Mouse (Mus musculus): ENCODE results near the gene Galr3. TPM values are rescaled to one million over a fixed set of nuclear protein-coding genes. Genes with fewer than 3 reads are reported as not detected.

The Galr3 gene
- polyA plus RNA-seq, 2 experiments = 0.39 TPM; not detected in 1

DNA sequence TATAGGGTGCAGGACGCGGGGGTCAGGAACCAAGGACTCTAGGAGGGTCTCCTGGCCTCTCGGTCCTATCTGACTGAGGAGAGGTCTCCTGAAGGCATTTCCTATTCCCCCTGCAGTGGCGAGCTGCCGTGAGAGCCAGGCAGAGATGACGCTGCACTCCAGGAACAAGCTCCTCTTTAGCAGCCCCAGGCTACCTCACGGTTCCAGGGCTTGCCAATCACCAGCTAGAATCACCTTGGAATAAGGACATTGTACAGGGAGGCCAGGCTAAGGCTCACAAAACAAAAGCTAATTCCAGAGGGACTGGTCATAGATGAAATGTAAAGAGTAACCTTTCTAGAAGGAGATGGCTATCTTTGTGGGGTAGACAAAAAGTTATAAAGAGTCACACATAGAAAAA lies 14.9 kb downstream of the Galr3 start:
- H3K4me3 ChIP-seq (replicated peaks; ENCODE audit: low read length) = no peak overlapping the region
- H3K4me1 ChIP-seq (ENCODE audit: control insufficient read depth, insufficient read depth, low read length) = 0 out of 2 replicates have a peak, but pooled peaks cover under 1% of the 10 kb centered on the region
- 92% methylated on average over 7 of the region's 7 CpGs for WGBS
- no peak overlapping the region for H3K4me2 ChIP-seq (replicated peaks; ENCODE audit: low read depth, low read length, severe bottlenecking)
- H3K27me3 ChIP-seq (ENCODE audit: control insufficient read depth, insufficient read depth, low read length) = no peaks in the 10 kb centered on the region
- DNase-seq (ENCODE audit: low spot score) = no peak
- no peak overlapping the region for H3K27ac ChIP-seq (replicated peaks; ENCODE audit: low read depth, low read length)
- H3K9ac ChIP-seq (ENCODE audit: low read depth, low read length, severe bottlenecking) = no peak overlapping the region
- H3K36me3 ChIP-seq (ENCODE audit: control insufficient read depth, insufficient read depth, low read length) = peaks cover 87% of the 10 kb centered on the region
- no peaks in the 10 kb centered on the region for H3K9me3 ChIP-seq (ENCODE audit: control insufficient read depth, low read length)
- no peak for ATAC-seq (ENCODE audit: low FRiP score, low read depth)
- TF ChIP-seq POLR2A (IDR thresholded peaks at IDR 0.05; ENCODE audit: borderline replicate concordance, extremely low read depth, insufficient read depth, insufficient read length) = no peak

DNA sequence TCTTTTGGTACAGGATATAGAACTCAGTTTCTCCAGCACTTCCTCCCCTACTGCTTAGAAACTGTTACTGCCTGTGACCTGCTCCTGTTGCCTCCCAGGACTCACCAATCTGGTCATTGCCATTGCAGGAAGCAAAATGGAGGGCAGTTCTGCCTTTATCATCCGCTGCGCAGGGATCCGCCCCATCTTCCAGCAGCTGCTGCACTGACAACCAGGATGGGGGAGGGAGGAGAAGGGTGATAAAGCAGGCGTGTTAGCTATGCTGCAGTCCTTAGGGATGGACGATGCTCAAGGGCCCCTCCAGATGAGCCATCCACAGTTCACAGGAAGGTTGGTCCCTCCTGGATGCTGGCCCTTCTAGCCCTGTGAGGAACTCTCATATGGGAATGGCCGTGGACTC lies 16.2 kb downstream of the Galr3 start:
- WGBS = 89% methylated on average over 6 of the region's 6 CpGs
- Histone ChIP-seq H3K4me2 (replicated peaks; ENCODE audit: low read depth, low read length, severe bottlenecking) (no peak overlapping the region), H3K4me1 (ENCODE audit: control insufficient read depth, insufficient read depth, low read length) (peaks cover 6% of the 10 kb centered on the region; the same call in 1 of the 2 replicates), H3K9me3 (ENCODE audit: control insufficient read depth, low read length) (no peaks in the 10 kb centered on the region), H3K9ac (ENCODE audit: low read depth, low read length, severe bottlenecking) (no peak overlapping the region), H3K4me3 (replicated peaks; ENCODE audit: low read length) (no peak overlapping the region), H3K36me3 (ENCODE audit: control insufficient read depth, insufficient read depth, low read length) (peaks cover 80% of the 10 kb centered on the region), H3K27ac (replicated peaks; ENCODE audit: low read depth, low read length) (no peak overlapping the region), H3K27me3 (ENCODE audit: control insufficient read depth, insufficient read depth, low read length) (no peaks in the 10 kb centered on the region)
- DNase-seq (ENCODE audit: low spot score) (no peak), ATAC-seq (ENCODE audit: low FRiP score, low read depth) (no peak)
- no peak for TF ChIP-seq POLR2A (IDR thresholded peaks at IDR 0.05; ENCODE audit: borderline replicate concordance, extremely low read depth, insufficient read depth, insufficient read length)

DNA sequence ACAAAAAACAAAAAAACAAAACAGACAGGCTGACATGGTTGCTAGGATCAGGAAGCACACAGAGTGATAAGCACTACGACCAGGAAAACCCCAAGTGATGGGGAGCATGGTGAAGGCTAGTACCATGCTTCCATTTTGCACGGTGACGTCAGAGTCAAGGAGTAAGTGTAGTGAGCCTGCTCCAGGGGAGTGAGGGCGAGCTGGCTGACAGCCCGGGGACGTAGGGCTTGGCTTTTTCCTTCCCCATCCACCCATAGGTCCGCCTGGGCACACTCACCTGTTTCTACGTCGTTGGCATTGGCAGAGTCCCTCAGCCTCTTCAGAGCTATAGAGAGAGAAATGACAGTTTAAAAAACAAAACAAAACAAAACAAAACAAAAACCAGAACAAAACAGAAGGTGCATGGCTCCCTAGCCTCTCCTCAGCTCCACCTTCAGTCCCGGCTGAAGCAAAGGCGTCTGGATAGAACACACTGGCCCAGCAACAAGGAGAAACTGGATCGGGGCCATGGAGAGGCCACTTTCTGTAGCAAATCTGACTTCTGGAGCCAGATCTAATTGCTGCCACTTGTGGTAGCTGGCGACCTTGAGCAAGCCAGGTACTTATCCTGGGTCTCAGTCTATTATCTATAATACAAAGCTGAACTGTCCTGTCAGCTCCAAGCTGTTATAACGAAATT lies 19.3 kb downstream of the Galr3 start:
- Histone ChIP-seq H3K36me3 (ENCODE audit: control insufficient read depth, insufficient read depth, low read length) (peaks cover 49% of the 10 kb centered on the region), H3K27me3 (ENCODE audit: control insufficient read depth, insufficient read depth, low read length) (no peaks in the 10 kb centered on the region), H3K4me3 (replicated peaks; ENCODE audit: low read length) (no peak overlapping the region), H3K4me2 (replicated peaks; ENCODE audit: low read depth, low read length, severe bottlenecking) (no peak overlapping the region), H3K9ac (ENCODE audit: low read depth, low read length, severe bottlenecking) (no peak overlapping the region), H3K4me1 (ENCODE audit: control insufficient read depth, insufficient read depth, low read length) (peaks cover 11% of the 10 kb centered on the region), H3K27ac (replicated peaks; ENCODE audit: low read depth, low read length) (no peak overlapping the region), H3K9me3 (ENCODE audit: control insufficient read depth, low read length) (no peaks in the 10 kb centered on the region)
- TF ChIP-seq POLR2A (IDR thresholded peaks at IDR 0.05; ENCODE audit: borderline replicate concordance, extremely low read depth, insufficient read depth, insufficient read length) = no peak
- ATAC-seq (ENCODE audit: low FRiP score, low read depth) (no peak), DNase-seq (ENCODE audit: low spot score) (no peak)
- WGBS = 85% methylated on average over 14 of the region's 14 CpGs

DNA sequence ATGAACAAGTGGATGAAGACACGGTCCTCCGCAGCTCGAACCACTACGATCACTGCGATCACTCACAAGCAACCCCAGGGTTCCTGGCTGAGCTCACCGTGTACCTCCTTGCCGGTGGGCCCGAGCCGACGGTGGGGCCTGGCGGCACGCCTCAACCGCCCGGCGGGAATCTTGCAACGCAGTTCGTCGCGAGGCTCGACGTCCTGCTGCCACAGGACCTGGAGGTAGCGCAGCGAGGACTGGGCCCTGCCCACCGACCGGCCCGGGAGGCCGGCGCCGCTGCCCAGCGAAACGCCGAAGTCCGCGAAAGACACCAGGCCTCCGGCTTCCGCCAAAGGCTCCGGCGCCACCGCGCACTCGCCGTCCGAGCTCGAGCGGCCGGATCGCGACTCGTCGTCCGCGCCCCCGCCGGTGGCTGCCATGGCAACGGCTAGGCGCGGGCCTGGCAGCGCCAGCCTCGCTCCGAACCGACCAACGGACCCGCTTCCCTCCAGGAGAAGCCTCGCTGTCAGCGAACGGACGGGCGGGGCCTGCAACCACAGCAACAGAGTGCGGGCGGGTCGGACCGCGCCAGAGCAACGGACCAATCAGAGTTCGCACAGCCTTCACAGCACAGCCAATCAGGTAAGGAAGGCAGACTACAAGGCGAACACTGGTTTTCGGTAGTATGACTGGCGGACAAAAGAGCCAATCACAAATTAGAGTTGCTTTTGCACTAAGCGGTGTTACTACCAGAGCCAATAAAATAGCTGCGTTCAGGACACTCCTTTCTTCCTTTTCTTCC lies 20.9 kb downstream of the Galr3 start, which contains the start of gene Ankrd54:
Gene Ankrd54, minus strand, starts transcription at position 518 of the 784 bp plus-strand sequence.
- Histone ChIP-seq H3K4me3 (replicated peaks; ENCODE audit: low read length) (peak within 1 kb of the TSS; percentile 80), H3K4me2 (replicated peaks; ENCODE audit: low read depth, low read length, severe bottlenecking) (peak within 1 kb of the TSS; percentile 72), H3K9me3 (ENCODE audit: control insufficient read depth, low read length) (no peaks in the 10 kb centered on the region), H3K27me3 (ENCODE audit: control insufficient read depth, insufficient read depth, low read length) (no peaks in the 10 kb centered on the region), H3K36me3 (ENCODE audit: control insufficient read depth, insufficient read depth, low read length) (peaks cover 34% of the 10 kb centered on the region), H3K27ac (replicated peaks; ENCODE audit: low read depth, low read length) (peak within 1 kb of the TSS; percentile 74), H3K9ac (ENCODE audit: low read depth, low read length, severe bottlenecking) (peak within 1 kb of the TSS; percentile 70), H3K4me1 (ENCODE audit: control insufficient read depth, insufficient read depth, low read length) (peaks cover 15% of the 10 kb centered on the region)
- 0% methylated on average over 46 of the region's 80 CpGs for WGBS
- ATAC-seq (ENCODE audit: low FRiP score, low read depth) = peak; percentile 100
- peak; percentile 100 for DNase-seq (ENCODE audit: low spot score)
- TF ChIP-seq POLR2A (IDR thresholded peaks at IDR 0.05; ENCODE audit: borderline replicate concordance, extremely low read depth, insufficient read depth, insufficient read length) = no peak

DNA sequence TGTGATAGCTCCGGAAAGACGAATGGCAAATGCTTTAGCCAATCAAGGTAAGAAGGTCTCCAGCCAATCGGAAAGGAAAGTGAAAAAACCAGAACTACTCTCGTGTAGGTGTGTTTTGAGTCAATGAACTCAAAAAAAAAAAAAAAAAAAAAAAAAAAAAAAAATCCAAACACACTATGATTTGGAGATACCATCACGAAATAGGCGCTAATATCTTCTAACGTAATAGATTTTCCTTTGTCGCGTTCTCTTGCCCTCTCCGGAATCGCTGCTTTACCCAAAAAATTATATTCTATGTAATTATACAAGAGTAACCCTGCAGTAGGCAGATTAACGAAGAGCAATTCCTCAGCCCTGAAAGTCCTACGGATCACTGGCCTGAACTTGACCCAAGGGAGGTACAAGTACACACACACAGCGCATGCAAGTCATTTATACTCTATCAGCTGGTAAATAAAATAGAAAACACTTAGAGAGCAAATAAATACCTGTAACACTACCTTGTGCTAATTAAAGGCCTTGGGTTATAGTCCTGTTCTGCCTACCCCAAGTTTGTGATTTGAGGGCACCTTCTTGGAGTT lies 21.6 kb downstream of the Galr3 start:
- no peaks in the 10 kb centered on the region for H3K27me3 ChIP-seq (ENCODE audit: control insufficient read depth, insufficient read depth, low read length)
- peaks cover 28% of the 10 kb centered on the region for H3K36me3 ChIP-seq (ENCODE audit: control insufficient read depth, insufficient read depth, low read length)
- H3K9ac ChIP-seq (ENCODE audit: low read depth, low read length, severe bottlenecking) = no peak overlapping the region
- no peak for TF ChIP-seq POLR2A (IDR thresholded peaks at IDR 0.05; ENCODE audit: borderline replicate concordance, extremely low read depth, insufficient read depth, insufficient read length)
- WGBS = 9% methylated on average over 14 of the region's 14 CpGs
- H3K4me2 ChIP-seq (replicated peaks; ENCODE audit: low read depth, low read length, severe bottlenecking) = peak overlapping the region; percentile 52
- H3K4me3 ChIP-seq (replicated peaks; ENCODE audit: low read length) = peak overlapping the region; percentile 31
- no peak overlapping the region for H3K27ac ChIP-seq (replicated peaks; ENCODE audit: low read depth, low read length)
- DNase-seq (ENCODE audit: low spot score) = no peak
- peaks cover 15% of the 10 kb centered on the region for H3K4me1 ChIP-seq (ENCODE audit: control insufficient read depth, insufficient read depth, low read length)
- no peaks in the 10 kb centered on the region for H3K9me3 ChIP-seq (ENCODE audit: control insufficient read depth, low read length)
- ATAC-seq (ENCODE audit: low FRiP score, low read depth) = no peak

All from limb, embryonic 14.5 days (tissue).